Mouse (Mus musculus): ENCODE measurements around the gene Vav1.

DNA sequence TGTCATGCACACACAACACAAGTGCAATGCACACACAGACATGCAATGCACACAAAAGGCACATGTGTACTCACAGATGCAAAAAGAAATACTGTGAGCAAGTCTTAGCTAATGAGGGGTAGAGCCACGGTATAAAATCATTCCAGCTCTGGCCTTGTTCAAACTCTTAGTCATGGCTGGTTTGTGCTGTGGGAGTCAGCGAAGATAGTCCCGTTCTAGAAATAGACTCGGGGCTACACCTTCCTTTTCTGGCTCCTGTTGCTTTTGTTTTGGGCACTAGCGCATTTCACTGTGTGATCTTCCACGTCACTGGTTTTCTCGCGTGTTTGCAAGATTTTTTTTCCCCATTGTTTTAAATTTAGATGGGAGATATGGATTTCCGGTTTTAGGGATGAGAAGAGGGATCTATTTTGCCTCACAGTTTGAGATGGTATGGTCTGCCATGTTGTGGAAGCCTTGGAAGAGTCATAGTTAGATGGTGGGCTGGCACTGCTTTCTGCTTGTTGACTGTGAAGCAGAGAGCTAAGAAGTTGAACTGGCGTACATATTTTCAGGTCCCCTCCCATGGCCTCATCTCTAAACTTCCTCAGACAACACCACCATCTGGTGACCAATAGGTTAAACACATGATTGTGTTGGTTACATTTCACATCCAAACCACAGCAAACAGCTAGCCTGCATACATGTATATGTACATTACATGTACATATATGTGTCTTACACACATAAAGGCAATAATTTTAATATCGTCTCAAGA, 80.8 kb downstream of the Vav1 start:
- TF ChIP-seq CTCF (IDR thresholded peaks at IDR 0.05; ENCODE audit: low read depth, low read length) (no peak), POLR2A (IDR thresholded peaks at IDR 0.05; ENCODE audit: insufficient read depth, low read length) (no peak), EP300 (IDR thresholded peaks at IDR 0.05; ENCODE audit: insufficient read depth, low read depth, low read length) (no peak)
